In the genomic region with DNA sequence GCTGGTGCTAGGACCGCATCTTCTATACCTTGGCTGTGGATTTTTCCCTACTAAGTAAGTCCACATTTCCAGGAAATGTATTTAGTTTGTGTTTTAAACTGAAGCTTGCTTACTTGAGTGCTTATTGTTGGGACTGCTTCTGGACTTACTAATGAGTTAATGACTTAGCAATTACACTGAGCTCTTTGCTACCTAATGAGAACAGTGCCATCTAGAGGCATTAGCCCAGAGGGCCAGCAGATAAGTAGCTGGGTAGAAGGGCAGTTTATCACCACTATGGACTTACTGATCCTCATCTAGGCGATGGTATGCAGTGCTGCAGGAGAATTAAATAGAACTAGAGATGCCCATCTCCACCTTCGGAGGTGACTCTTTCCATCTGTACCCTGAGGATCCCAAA, we compare ENCODE assay signal across 9 mouse cellular contexts. TPM values are rescaled to one million over a fixed set of nuclear protein-coding genes. Genes with fewer than 3 reads are reported as not detected.
DNase-seq lines count a peak whose midpoint lies in the region; ATAC-seq and TF ChIP-seq lines count a peak whose summit lies in the region.
"Had no signal": no experiment of that assay in that cellular context is flagged by ENCODE, and none has a peak within 500 bp of the region (broad histone marks: within the 10 kb centered on the region; RNA-seq: fewer than 3 reads in every experiment).

No protein-coding gene starts in this region.

- no peak overlapping the region for H3K9ac ChIP-seq in heart, embryonic 11.5 days (ENCODE audit: low read depth, low read length)

- H3K36me3 ChIP-seq in heart, embryonic 11.5 days (ENCODE audit: control insufficient read depth, insufficient read depth, low read length): no peaks in the 10 kb centered on the region; the same call in 1 of the 2 replicates

- no peaks in the 10 kb centered on the region for H3K9me3 ChIP-seq in heart, embryonic 11.5 days (replicated peaks; ENCODE audit: control insufficient read depth, low read length)
- H3K9me3 ChIP-seq: megakaryocyte, embryonic 14.5 days had no signal

- no peak overlapping the region for H3K4me2 ChIP-seq in heart, embryonic 11.5 days

- H3K27ac ChIP-seq in gastrocnemius, adult 2 months: no peak overlapping the region
- H3K27ac ChIP-seq in heart, embryonic 11.5 days (ENCODE audit: low read depth, low read length): no peak overlapping the region

- no peak overlapping the region for H3K4me3 ChIP-seq in gastrocnemius, adult 2 months
- no peak overlapping the region for H3K4me3 ChIP-seq in heart, embryonic 11.5 days (ENCODE audit: low read depth, low read length)
- H3K4me3 ChIP-seq: megakaryocyte, embryonic 14.5 days had no signal

- peak; percentile 59 for TF ChIP-seq CTCF in gastrocnemius, adult 2 months (IDR thresholded peaks at IDR 0.05)

- DNase-seq in gastrocnemius, adult 2 months: no peak
- DNase-seq in gastrocnemius, adult 18-20 months (ENCODE audit: low spot score): no peak
- DNase-seq in 3134 (ENCODE audit: extremely low read depth, insufficient read length, low spot score) (peak; percentile 18), MN1 (ENCODE audit: low spot score) (peak; percentile 51)
- peak; percentile 35 to 59 for DNase-seq in kidney, adult 8-10 months
- DNase-seq in urinary bladder, adult 2 months (ENCODE audit: low spot score): no peak
- DNase-seq in testis, postnatal 14 days (ENCODE audit: low spot score): no peak

- intact Hi-C loops in gastrocnemius, adult 2 months (cut with DNase I): loop anchor here (5.0 kb wide), 1 partner anchor 175 kb away; no protein-coding TSS in a partner anchor

- WGBS in heart, embryonic 11.5 days (ENCODE audit: insufficient replicate concordance): 72% methylated on average over 3 of the region's 3 CpGs

- ATAC-seq in heart, embryonic 11.5 days (replicated peaks; ENCODE audit: insufficient number of reproducible peaks, low FRiP score, low TSS enrichment): no peak

- no peaks in the 10 kb centered on the region for H3K27me3 ChIP-seq in heart, embryonic 11.5 days (ENCODE audit: control insufficient read depth, insufficient read depth, low read length)
- H3K27me3 ChIP-seq: megakaryocyte, embryonic 14.5 days had no signal

- no peaks in the 10 kb centered on the region for H3K4me1 ChIP-seq in heart, embryonic 11.5 days (ENCODE audit: control insufficient read depth, insufficient read depth, low read length)

RNA-seq across cellular contexts. Expression of a gene that starts 24.8 kb away (rescaled TPM):
- 10 to 100 TPM; 11.2 to 13.0 TPM for total RNA-seq in gastrocnemius, adult 2 months (2021)
- total RNA-seq in gastrocnemius, adult 18-20 months (2021): 10 to 100 TPM in 1 of 2 experiments, 1 to 10 TPM in 1; 9.1 to 12.5 TPM
- polyA plus RNA-seq in urinary bladder, adult 2 months (2012; rRNA removed): 39.6 and 43.4 TPM in 2 replicates
- 55.3 and 59.2 TPM in 2 replicates for polyA plus RNA-seq in heart, embryonic 11.5 days (2014; fragmentation: Nextera tagmentation; extraction: Ambion mirVana)

Comparison
In these comparisons a context has a peak if more than half of its experiments do, and no peak if none do; other contexts are left out.
1. DNase-seq: peak in 3134 (single experiment), MN1 (single experiment) and kidney, adult 8-10 months (2 of 2); none in gastrocnemius, adult 2 months (single experiment), gastrocnemius, adult 18-20 months (single experiment), urinary bladder, adult 2 months (single experiment) and testis, postnatal 14 days (single experiment).